Mouse (Mus musculus) heart, adult 18-20 months (tissue): ENCODE measurements at regions not wholly inside any gene's neighbourhood (a gene's known extent, or its start where the extent isn't known, plus 50 kb on each side); places are given as distances from the start of the nearest gene placed in this dataset.

ENCODE experiments used
- DNase-seq, 2 experiments: peaks; one replicate each; pipeline ENCODE4 v3.0.0; 2021 to 2022; ENCODE audit warnings: mixed read lengths in 1 of 2

- DNase-seq, result no peak
Measured at GRCm38 (mm10) chr10:125895744-125896482, 70.1 kb upstream of the Lrig3 start.

GRCm38 (mm10) chr10:125896646-125897045, 69.3 kb upstream of the Lrig3 start:
- DNase-seq, result no peak

- no peak for DNase-seq
Measured at GRCm38 (mm10) chr10:125899504-125899903, 66.5 kb upstream of the Lrig3 start.

GRCm38 (mm10) chr10:125900562-125900961, 65.4 kb upstream of the Lrig3 start:
- DNase-seq, result no peak

GRCm38 (mm10) chr10:125902668-125903067, 63.3 kb upstream of the Lrig3 start:
- no peak for DNase-seq

- DNase-seq, result no peak
Measured at GRCm38 (mm10) chr10:125912207-125912606, 53.8 kb upstream of the Lrig3 start.
